Mouse (Mus musculus): ENCODE data around the gene Asah2. TPM values are rescaled to one million over a fixed set of nuclear protein-coding genes. Genes with fewer than 3 reads are reported as not detected.

Gene Asah2
- total and polyA plus RNA-seq, 3 experiments, result 0.38 to 0.73 (median 0.63) TPM

GRCm38 (mm10) chr19:31971998-31972397 is 136.0 kb downstream of the Asah2 start (continued):
- TF ChIP-seq NRF1 (IDR thresholded peaks at IDR 0.05; ENCODE audit: low read depth, low read length) (no peak), TBP (conservative IDR thresholded peaks at IDR 0.05; ENCODE audit: low read depth, low read length) (no peak), MAZ (IDR thresholded peaks at IDR 0.05; ENCODE audit: low read depth, low read length) (no peak), HCFC1 (IDR thresholded peaks at IDR 0.05; ENCODE audit: low read depth, low read length) (no peak), NELFE (IDR thresholded peaks at IDR 0.05; ENCODE audit: low read depth, low read length) (no peak), KAT2A (IDR thresholded peaks at IDR 0.05; ENCODE audit: insufficient replicate concordance, low read length) (no peak), SMC3 (IDR thresholded peaks at IDR 0.05; ENCODE audit: low read depth, low read length) (peak; percentile 59), MYC (IDR thresholded peaks at IDR 0.05; ENCODE audit: low read depth, low read length) (0 out of 2 replicates have a peak, but pooled peaks have one; percentile 61), USF2 (conservative IDR thresholded peaks at IDR 0.05; ENCODE audit: low read depth, low read length) (no peak), POLR2A (IDR thresholded peaks at IDR 0.05; ENCODE audit: low read depth, low read length) (no peak), ZNF384 (IDR thresholded peaks at IDR 0.05; ENCODE audit: low read depth, low read length) (peak; percentile 77), CTCF (conservative IDR thresholded peaks at IDR 0.05 in 1 of 2, IDR thresholded peaks at IDR 0.05 in 1 of 2; ENCODE audit: low read depth in 2 of 2, low read length in 2 of 2) (peak; percentile 85 to 90)

- Histone ChIP-seq H3K79me2 (replicated peaks; ENCODE audit: control insufficient read depth, extremely low read depth, insufficient read depth, poor library complexity, severe bottlenecking) (no peaks in the 10 kb centered on the region), H3K4me2 (ENCODE audit: insufficient read depth, low read depth, poor library complexity, severe bottlenecking) (no peak overlapping the region), H3K9ac (ENCODE audit: insufficient read depth, low read depth) (no peak overlapping the region), H3K9me3 (replicated peaks; ENCODE audit: low read length) (no peaks in the 10 kb centered on the region), H3K36me3 (replicated peaks in 1 of 2; ENCODE audit: control insufficient read depth in 1 of 2, insufficient read depth in 1 of 2, low read length in 1 of 2) (no peaks in the 10 kb centered on the region), H3K4me3 (replicated peaks in 1 of 3; ENCODE audit: low read depth in 2 of 3, low read length in 2 of 3, poor library complexity in 1 of 3) (no peak overlapping the region), H3K27me3 (replicated peaks) (no peaks in the 10 kb centered on the region), H3K27ac (ENCODE audit: insufficient read depth, low read depth) (no peak overlapping the region), H3K4me1 (ENCODE audit: control insufficient read depth in 1 of 2, insufficient read depth in 2 of 2) (peaks cover 0 to 36% of the 10 kb centered on the region in 2 experiments; a peak in 2 of 4 replicates)
- no peak for TF ChIP-seq MAX (IDR thresholded peaks at IDR 0.05; ENCODE audit: low read length)
- no peak for TF ChIP-seq ZNF384 (IDR thresholded peaks at IDR 0.05; ENCODE audit: low read depth, low read length)
- TF ChIP-seq IRF4 (IDR thresholded peaks at IDR 0.05; ENCODE audit: low read depth, low read length), result peak; percentile 90
- TF ChIP-seq EP300 (IDR thresholded peaks at IDR 0.05; ENCODE audit: low read length), result peak; percentile 81
- TF ChIP-seq MAFK (IDR thresholded peaks at IDR 0.05; ENCODE audit: insufficient replicate concordance, low read length), result no peak
- TF ChIP-seq BHLHE40 (IDR thresholded peaks at IDR 0.05; ENCODE audit: low read depth, low read length), result peak; percentile 56; the same call in 1 of the 2 replicates
- TF ChIP-seq ETS1 (conservative IDR thresholded peaks at IDR 0.05; ENCODE audit: low read depth, low read length), result peak; percentile 48
- no peak for TF ChIP-seq MXI1 (IDR thresholded peaks at IDR 0.05; ENCODE audit: low read depth, low read length)
- no peak for TF ChIP-seq ZKSCAN1 (IDR thresholded peaks at IDR 0.05; ENCODE audit: borderline replicate concordance, low read depth, low read length)
- in situ Hi-C loops (cut with MboI; ENCODE audit: low pct_ligation_motif_present, low pct_unique_long_range_greater_than_20kb, low sequenced_read_pairs) (no loop called here), dilution Hi-C loops (cut with MboI; ENCODE audit: extremely low pct_ligation_motif_present, extremely low pct_unique_long_range_greater_than_20kb, low sequenced_read_pairs) (no loop called here)
- peak; percentile 60 for DNase-seq (ENCODE audit: extremely low read depth)
Measured at GRCm38 (mm10) chr19:31971405-31971804, 136.6 kb downstream of the Asah2 start.

Measured in CH12.LX (cell line).